Mouse (Mus musculus): Measurements from ENCODE around the gene Arhgef6.

The Arhgef6 gene

GRCm38 (mm10) chrX:57338371-57339211 is at the start of gene Arhgef6:
Gene Arhgef6, minus strand, starts transcription at chrX:57338729.
- no peak for DNase-seq (ENCODE audit: low read depth in 1 of 2, low spot score in 2 of 2)

- DNase-seq (ENCODE audit: low read depth in 1 of 2, low spot score in 2 of 2): no peak
Observed at GRCm38 (mm10) chrX:57380915-57381314, 42.4 kb upstream of the Arhgef6 start.

- no peak for DNase-seq (ENCODE audit: low read depth in 1 of 2, low spot score in 2 of 2)
Observed at GRCm38 (mm10) chrX:57378579-57378978, 40.0 kb upstream of the Arhgef6 start.

- DNase-seq (ENCODE audit: low read depth in 1 of 2, low spot score in 2 of 2): no peak
Observed at GRCm38 (mm10) chrX:57377096-57377495, 38.6 kb upstream of the Arhgef6 start.

- no peak for DNase-seq (ENCODE audit: low read depth in 1 of 2, low spot score in 2 of 2)
Observed at GRCm38 (mm10) chrX:57374029-57374428, 35.5 kb upstream of the Arhgef6 start.

- no peak for DNase-seq (ENCODE audit: low read depth in 1 of 2, low spot score in 2 of 2)
Observed at GRCm38 (mm10) chrX:57373543-57373942, 35.0 kb upstream of the Arhgef6 start.

GRCm38 (mm10) chrX:57372965-57373364 is 34.4 kb upstream of the Arhgef6 start:
- DNase-seq (ENCODE audit: low read depth in 1 of 2, low spot score in 2 of 2): no peak

GRCm38 (mm10) chrX:57364891-57365569 is 26.5 kb upstream of the Arhgef6 start:
- no peak for DNase-seq (ENCODE audit: low read depth in 1 of 2, low spot score in 2 of 2)

GRCm38 (mm10) chrX:57359316-57359715 is 20.8 kb upstream of the Arhgef6 start:
- DNase-seq (ENCODE audit: low read depth in 1 of 2, low spot score in 2 of 2): no peak

- no peak for DNase-seq (ENCODE audit: low read depth in 1 of 2, low spot score in 2 of 2)
Observed at GRCm38 (mm10) chrX:57339220-57339619, 691 bp upstream of the Arhgef6 start.

GRCm38 (mm10) chrX:57337582-57337981 is 947 bp downstream of the Arhgef6 start:
- no peak for DNase-seq (ENCODE audit: low read depth in 1 of 2, low spot score in 2 of 2)

- DNase-seq (ENCODE audit: low read depth in 1 of 2, low spot score in 2 of 2): no peak
Observed at GRCm38 (mm10) chrX:57336958-57337357, 1.6 kb downstream of the Arhgef6 start.

- no peak for DNase-seq (ENCODE audit: low read depth in 1 of 2, low spot score in 2 of 2)
Observed at GRCm38 (mm10) chrX:57335313-57335712, 3.2 kb downstream of the Arhgef6 start.

GRCm38 (mm10) chrX:57327668-57328338 is 10.7 kb downstream of the Arhgef6 start:
- DNase-seq (ENCODE audit: low read depth in 1 of 2, low spot score in 2 of 2): no peak

GRCm38 (mm10) chrX:57326487-57327221 is 11.9 kb downstream of the Arhgef6 start:
- peak in 1 of 2 experiments; percentile 29 for DNase-seq (ENCODE audit: low read depth in 1 of 2, low spot score in 2 of 2)

- no peak for DNase-seq (ENCODE audit: low read depth in 1 of 2, low spot score in 2 of 2)
Observed at GRCm38 (mm10) chrX:57325861-57326461, 12.6 kb downstream of the Arhgef6 start.

GRCm38 (mm10) chrX:57324891-57325290 is 13.6 kb downstream of the Arhgef6 start:
- no peak for DNase-seq (ENCODE audit: low read depth in 1 of 2, low spot score in 2 of 2)

- no peak for DNase-seq (ENCODE audit: low read depth in 1 of 2, low spot score in 2 of 2)
Observed at GRCm38 (mm10) chrX:57312066-57312465, 26.5 kb downstream of the Arhgef6 start.

- DNase-seq (ENCODE audit: low read depth in 1 of 2, low spot score in 2 of 2): no peak
Observed at GRCm38 (mm10) chrX:57309993-57310392, 28.5 kb downstream of the Arhgef6 start.

- DNase-seq (ENCODE audit: low read depth in 1 of 2, low spot score in 2 of 2): peak in 1 of 2 experiments; percentile 6
Observed at GRCm38 (mm10) chrX:57306747-57307146, 31.8 kb downstream of the Arhgef6 start.

All from monocyte, adult 2 months (primary cell).